Mouse (Mus musculus): Measurements from ENCODE around the gene Inpp5a. TPM values are rescaled to one million over a fixed set of nuclear protein-coding genes. Genes with fewer than 3 reads are reported as not detected.

The Inpp5a gene
- total and polyA plus RNA-seq, 2 experiments from 2014 or later = 15.1 to 21.2 TPM

DNA sequence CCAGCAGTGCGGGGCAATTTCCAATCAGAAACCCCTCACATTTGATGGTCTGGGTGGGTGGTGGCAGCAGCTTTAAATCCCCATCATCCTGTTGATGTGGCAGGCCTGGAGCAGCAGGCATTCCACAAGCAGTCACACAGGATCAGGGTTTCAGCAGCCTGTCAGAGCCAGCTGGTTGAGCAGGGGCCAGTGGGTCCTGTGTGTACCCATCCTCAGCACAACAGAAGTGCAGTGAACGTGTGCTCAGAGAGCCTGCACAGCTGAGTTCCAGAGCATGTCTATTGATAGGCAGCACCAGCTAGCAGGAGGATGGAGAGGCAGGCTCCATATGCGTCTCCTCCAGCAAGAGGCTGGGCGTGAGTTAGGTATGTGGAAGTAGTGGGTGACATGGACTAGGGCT lies 174.5 kb downstream of the Inpp5a start:
- 67% methylated on average over 4 of the region's 4 CpGs for WGBS
- Histone ChIP-seq H3K27ac (ENCODE audit: low read depth, low read length) (no peak overlapping the region), H3K36me3 (ENCODE audit: insufficient read depth, low read length) (peaks cover 11% of the 10 kb centered on the region), H3K9ac (replicated peaks; ENCODE audit: low read length, poor library complexity, severe bottlenecking) (no peak overlapping the region), H3K4me2 (ENCODE audit: low read depth, low read length, poor library complexity, severe bottlenecking) (no peak overlapping the region), H3K27me3 (ENCODE audit: insufficient read depth, low read length) (0 out of 2 replicates have a peak, but pooled peaks cover 1% of the 10 kb centered on the region), H3K9me3 (ENCODE audit: low read length) (no peaks in the 10 kb centered on the region), H3K4me1 (ENCODE audit: insufficient read depth, low read length) (no peaks in the 10 kb centered on the region), H3K4me3 (ENCODE audit: low read depth, low read length) (no peak overlapping the region)
- no peak for ATAC-seq (ENCODE audit: low FRiP score)
- no peak for DNase-seq (ENCODE audit: low spot score)
- TF ChIP-seq CTCF (IDR thresholded peaks at IDR 0.05) = no peak

DNA sequence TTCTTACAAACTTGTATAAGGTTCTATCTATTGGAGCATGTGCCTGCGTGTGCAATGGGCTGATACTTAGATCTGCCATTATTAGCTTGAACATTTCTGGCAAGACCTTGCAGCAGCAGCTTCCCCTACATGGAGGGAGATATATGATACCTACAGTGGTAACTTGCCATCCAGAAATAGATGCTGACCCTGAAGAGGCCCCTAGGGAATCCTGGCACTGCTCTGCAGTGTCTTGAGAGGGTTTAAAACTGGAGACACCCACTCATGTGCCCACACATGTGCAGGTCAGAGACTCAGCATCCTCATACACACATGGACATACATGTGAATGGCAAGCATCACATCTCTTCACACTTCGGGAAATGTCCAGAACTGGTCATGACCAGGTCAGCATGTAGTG lies 175.3 kb downstream of the Inpp5a start:
- no peak for TF ChIP-seq CTCF (IDR thresholded peaks at IDR 0.05)
- no peak overlapping the region for H3K4me2 ChIP-seq (ENCODE audit: low read depth, low read length, poor library complexity, severe bottlenecking)
- H3K36me3 ChIP-seq (ENCODE audit: insufficient read depth, low read length) = peaks cover 8% of the 10 kb centered on the region
- no peak for ATAC-seq (ENCODE audit: low FRiP score)
- no peak overlapping the region for H3K27ac ChIP-seq (ENCODE audit: low read depth, low read length)
- H3K4me3 ChIP-seq (ENCODE audit: low read depth, low read length) = no peak overlapping the region
- 92% methylated on average over 2 of the region's 2 CpGs for WGBS
- H3K27me3 ChIP-seq (ENCODE audit: insufficient read depth, low read length) = no peaks in the 10 kb centered on the region
- DNase-seq (ENCODE audit: low spot score) = no peak
- H3K9me3 ChIP-seq (ENCODE audit: low read length) = no peaks in the 10 kb centered on the region
- no peak overlapping the region for H3K9ac ChIP-seq (replicated peaks; ENCODE audit: low read length, poor library complexity, severe bottlenecking)
- H3K4me1 ChIP-seq (ENCODE audit: insufficient read depth, low read length) = no peaks in the 10 kb centered on the region

DNA sequence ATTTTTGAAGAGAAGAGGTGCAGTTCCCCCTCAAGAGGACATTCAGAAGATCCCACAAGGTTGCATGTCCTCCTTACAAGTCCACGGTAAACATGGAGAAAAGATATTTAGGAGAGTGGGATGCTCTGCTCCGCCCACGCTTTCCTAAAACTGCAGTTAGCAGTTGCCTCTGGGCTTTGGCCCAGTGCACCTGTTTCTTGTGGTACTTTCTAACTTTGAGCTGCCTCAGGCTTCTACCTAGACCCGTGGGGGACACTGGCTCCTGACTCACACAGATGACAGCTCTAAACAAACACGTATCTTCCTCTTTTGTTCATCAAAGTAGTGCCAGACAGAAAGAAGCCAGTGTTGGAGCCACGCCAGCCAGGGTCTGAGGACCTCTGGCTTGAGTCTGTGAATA lies 177.1 kb downstream of the Inpp5a start:
- Histone ChIP-seq H3K9me3 (ENCODE audit: low read length) (no peaks in the 10 kb centered on the region), H3K36me3 (ENCODE audit: insufficient read depth, low read length) (peaks cover 6% of the 10 kb centered on the region), H3K27me3 (ENCODE audit: insufficient read depth, low read length) (no peaks in the 10 kb centered on the region), H3K4me3 (ENCODE audit: low read depth, low read length) (no peak overlapping the region), H3K4me2 (ENCODE audit: low read depth, low read length, poor library complexity, severe bottlenecking) (no peak overlapping the region), H3K4me1 (ENCODE audit: insufficient read depth, low read length) (no peaks in the 10 kb centered on the region), H3K9ac (replicated peaks; ENCODE audit: low read length, poor library complexity, severe bottlenecking) (no peak overlapping the region), H3K27ac (ENCODE audit: low read depth, low read length) (no peak overlapping the region)
- DNase-seq (ENCODE audit: low spot score) (no peak), ATAC-seq (ENCODE audit: low FRiP score) (no peak)
- TF ChIP-seq CTCF (IDR thresholded peaks at IDR 0.05) = no peak
- 76% methylated on average over 6 of the region's 6 CpGs for WGBS

DNA sequence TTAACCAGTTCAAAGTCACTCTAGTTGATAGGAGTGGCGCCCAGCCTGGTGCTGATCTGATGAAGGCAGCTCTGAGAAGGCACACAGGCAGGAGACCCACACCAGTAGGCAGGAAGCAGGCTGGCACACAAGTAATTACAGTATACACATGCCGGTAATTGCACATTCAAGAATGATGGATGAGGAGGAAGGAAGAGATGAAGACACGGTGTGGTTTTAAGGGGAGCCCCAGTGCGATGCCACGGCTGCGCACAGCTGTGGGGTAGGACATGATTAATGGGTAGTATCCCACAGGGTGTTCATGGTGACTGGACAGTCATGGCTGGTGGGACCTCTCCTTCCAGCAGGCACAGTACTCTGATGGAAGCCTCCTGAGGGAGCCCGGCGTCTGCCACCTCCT lies 177.6 kb downstream of the Inpp5a start:
- Histone ChIP-seq H3K9me3 (ENCODE audit: low read length) (no peaks in the 10 kb centered on the region), H3K4me3 (ENCODE audit: low read depth, low read length) (no peak overlapping the region), H3K36me3 (ENCODE audit: insufficient read depth, low read length) (peaks cover 6% of the 10 kb centered on the region), H3K4me2 (ENCODE audit: low read depth, low read length, poor library complexity, severe bottlenecking) (no peak overlapping the region), H3K27ac (ENCODE audit: low read depth, low read length) (no peak overlapping the region), H3K27me3 (ENCODE audit: insufficient read depth, low read length) (no peaks in the 10 kb centered on the region), H3K4me1 (ENCODE audit: insufficient read depth, low read length) (no peaks in the 10 kb centered on the region), H3K9ac (replicated peaks; ENCODE audit: low read length, poor library complexity, severe bottlenecking) (no peak overlapping the region)
- no peak for DNase-seq (ENCODE audit: low spot score)
- ATAC-seq (ENCODE audit: low FRiP score) = no peak
- no peak for TF ChIP-seq CTCF (IDR thresholded peaks at IDR 0.05)
- 85% methylated on average over 8 of the region's 8 CpGs for WGBS

DNA sequence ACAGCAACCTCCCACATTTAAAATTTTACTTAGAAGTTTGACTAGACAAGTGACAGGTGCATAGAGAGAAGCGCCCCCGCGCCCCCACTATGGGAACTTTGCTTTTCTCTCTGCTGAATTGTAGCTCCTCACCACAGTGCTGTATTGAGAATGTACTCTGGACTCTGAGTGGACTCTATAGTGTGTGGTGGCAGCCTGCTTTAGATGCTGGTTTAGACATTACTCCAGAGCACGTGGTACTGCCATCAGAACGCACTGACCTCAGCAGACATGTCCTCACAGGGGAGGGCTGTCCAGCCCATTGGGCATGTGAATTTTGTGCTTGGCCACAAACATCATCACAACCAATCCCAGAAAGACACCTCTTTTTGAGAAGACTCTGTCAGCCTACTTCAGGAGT lies 181.9 kb downstream of the Inpp5a start:
- Histone ChIP-seq H3K4me3 (ENCODE audit: low read depth, low read length) (no peak overlapping the region), H3K27me3 (ENCODE audit: insufficient read depth, low read length) (peaks cover 12% of the 10 kb centered on the region; the same call in 1 of the 2 replicates), H3K4me2 (ENCODE audit: low read depth, low read length, poor library complexity, severe bottlenecking) (no peak overlapping the region), H3K36me3 (ENCODE audit: insufficient read depth, low read length) (peaks cover 6% of the 10 kb centered on the region), H3K9me3 (ENCODE audit: low read length) (no peaks in the 10 kb centered on the region), H3K9ac (replicated peaks; ENCODE audit: low read length, poor library complexity, severe bottlenecking) (no peak overlapping the region), H3K27ac (ENCODE audit: low read depth, low read length) (no peak overlapping the region), H3K4me1 (ENCODE audit: insufficient read depth, low read length) (no peaks in the 10 kb centered on the region)
- DNase-seq (ENCODE audit: low spot score) = no peak
- no peak for ATAC-seq (ENCODE audit: low FRiP score)
- whole genome bisulfite sequencing = 92% methylated on average over 5 of the region's 5 CpGs
- TF ChIP-seq CTCF (IDR thresholded peaks at IDR 0.05) = no peak

DNA sequence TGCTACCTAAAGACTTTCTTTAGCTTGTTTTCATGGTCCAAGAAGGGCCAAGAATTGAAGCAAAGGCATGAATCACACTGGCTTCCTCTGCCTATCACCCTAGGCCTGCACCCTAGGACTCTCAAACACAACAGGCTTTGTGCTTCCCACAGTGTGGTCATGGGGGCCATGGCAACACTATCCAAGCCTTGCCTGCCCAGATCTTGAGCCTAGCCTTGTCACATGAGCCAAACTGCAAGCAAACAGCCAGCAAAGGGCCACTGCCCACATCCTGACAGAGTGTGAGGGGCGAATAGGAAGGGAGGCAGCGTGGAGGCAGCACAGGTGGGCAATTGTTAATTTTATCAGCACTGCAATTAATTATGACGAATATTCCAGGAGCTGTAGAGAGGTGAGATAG lies 183.8 kb downstream of the Inpp5a start:
- Histone ChIP-seq H3K27ac (ENCODE audit: low read depth, low read length) (no peak overlapping the region), H3K9me3 (ENCODE audit: low read length) (no peaks in the 10 kb centered on the region), H3K27me3 (ENCODE audit: insufficient read depth, low read length) (peaks cover 19% of the 10 kb centered on the region; the same call in 1 of the 2 replicates), H3K9ac (replicated peaks; ENCODE audit: low read length, poor library complexity, severe bottlenecking) (no peak overlapping the region), H3K36me3 (ENCODE audit: insufficient read depth, low read length) (peaks cover 2% of the 10 kb centered on the region; the same call in 1 of the 2 replicates), H3K4me3 (ENCODE audit: low read depth, low read length) (no peak overlapping the region), H3K4me2 (ENCODE audit: low read depth, low read length, poor library complexity, severe bottlenecking) (no peak overlapping the region), H3K4me1 (ENCODE audit: insufficient read depth, low read length) (no peaks in the 10 kb centered on the region)
- DNase-seq (ENCODE audit: low spot score) = no peak
- ATAC-seq (ENCODE audit: low FRiP score) = no peak
- 93% methylated on average over 3 of the region's 3 CpGs for WGBS
- TF ChIP-seq CTCF (IDR thresholded peaks at IDR 0.05) = no peak
